ENCODE assay signal across 8 mouse cellular contexts in the genomic region with DNA sequence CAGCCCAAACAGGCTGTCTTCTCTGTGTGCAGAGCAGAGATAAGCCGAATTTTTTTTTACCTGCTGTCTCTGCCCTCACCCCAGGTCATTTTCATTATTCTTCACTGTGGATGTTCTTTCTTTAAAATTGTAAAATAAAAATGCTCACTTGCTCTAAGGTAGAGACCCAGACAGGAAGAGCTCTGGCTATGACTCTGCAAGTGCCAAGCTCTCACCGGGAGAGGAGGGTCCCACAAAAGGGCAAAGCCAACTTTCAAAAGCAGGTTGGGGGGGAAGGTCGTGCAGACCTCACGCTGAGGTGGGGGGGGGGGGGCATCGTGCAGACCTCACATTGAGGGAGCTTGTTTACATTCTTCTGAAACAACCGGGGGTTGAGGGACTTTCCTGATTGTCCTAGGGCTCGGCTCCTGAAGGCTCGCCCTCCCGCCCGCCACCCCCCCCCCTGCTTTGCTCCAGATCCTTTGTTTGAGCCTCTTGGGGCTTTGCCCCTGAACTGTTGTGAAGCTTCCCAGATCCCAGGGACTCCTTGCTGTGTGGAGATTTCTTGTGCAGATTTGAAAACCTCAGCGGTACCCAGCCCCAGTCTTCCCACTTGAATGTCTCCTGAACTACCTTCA.
DNase-seq lines count a peak whose midpoint lies in the region; ATAC-seq and TF ChIP-seq lines count a peak whose summit lies in the region.

No protein-coding gene starts in this region.

- H3K27ac ChIP-seq in ES-E14 (ENCODE audit: insufficient read depth, low read depth, low read length, poor library complexity, severe bottlenecking) = peak overlapping the region; percentile 59; the same call in 1 of the 2 replicates
- no peak overlapping the region for H3K27ac ChIP-seq in forebrain, postnatal 0 days (ENCODE audit: low read depth, low read length)
- no peak overlapping the region for H3K27ac ChIP-seq in midbrain, embryonic 14.5 days (replicated peaks; ENCODE audit: low read depth, low read length)

- peak; percentile 43 for ATAC-seq in forebrain, postnatal 0 days
- ATAC-seq in midbrain, embryonic 14.5 days (ENCODE audit: low FRiP score, low TSS enrichment) = peak; percentile 51; the same call in 1 of the 2 replicates

- peaks cover 9 to 25% of the 10 kb centered on the region in 2 experiments for H3K4me1 ChIP-seq in ES-E14 (ENCODE audit: control insufficient read depth in 2 of 2, insufficient read depth in 2 of 2, low read length in 2 of 2, poor library complexity in 1 of 2)
- H3K4me1 ChIP-seq in forebrain, postnatal 0 days (ENCODE audit: insufficient read depth) = 0 out of 2 replicates have a peak, but pooled peaks cover 8% of the 10 kb centered on the region
- H3K4me1 ChIP-seq in midbrain, embryonic 14.5 days (ENCODE audit: control insufficient read depth, insufficient read depth, low read length) = peaks cover 16% of the 10 kb centered on the region

- 4% methylated on average over 11 of the region's 11 CpGs for WGBS in forebrain, postnatal 0 days
- WGBS in midbrain, embryonic 14.5 days = under 1% methylated on average over 11 of the region's 11 CpGs

- no peaks in the 10 kb centered on the region for H3K9me3 ChIP-seq in ES-E14 (ENCODE audit: control insufficient read depth, insufficient read depth, low read depth, low read length)
- H3K9me3 ChIP-seq in forebrain, postnatal 0 days (ENCODE audit: low read length) = no peaks in the 10 kb centered on the region
- H3K9me3 ChIP-seq in midbrain, embryonic 14.5 days (ENCODE audit: control insufficient read depth, low read length) = no peaks in the 10 kb centered on the region

- H3K27me3 ChIP-seq in forebrain, postnatal 0 days (ENCODE audit: insufficient read depth, low read length) = no peaks in the 10 kb centered on the region
- no peaks in the 10 kb centered on the region for H3K27me3 ChIP-seq in midbrain, embryonic 14.5 days (ENCODE audit: control insufficient read depth, insufficient read depth, low read length)

- H3K4me3 ChIP-seq in ES-E14 (ENCODE audit: insufficient read depth in 1 of 2, low read depth in 1 of 2, low read length in 2 of 2, poor library complexity in 1 of 2, severe bottlenecking in 1 of 2) = no peak overlapping the region
- 0 out of 2 replicates have a peak overlapping the region, but pooled peaks have one; percentile 5 for H3K4me3 ChIP-seq in forebrain, postnatal 0 days (ENCODE audit: low read depth, low read length)
- peak overlapping the region; percentile 14; the same call in 1 of the 2 replicates for H3K4me3 ChIP-seq in midbrain, embryonic 14.5 days (replicated peaks; ENCODE audit: low read depth, low read length)

- no peaks in the 10 kb centered on the region for H3K36me3 ChIP-seq in ES-E14 (ENCODE audit: control insufficient read depth, insufficient read depth, low read length, poor library complexity, severe bottlenecking)
- H3K36me3 ChIP-seq in forebrain, postnatal 0 days (ENCODE audit: insufficient read depth) = no peaks in the 10 kb centered on the region
- no peaks in the 10 kb centered on the region for H3K36me3 ChIP-seq in midbrain, embryonic 14.5 days (ENCODE audit: control insufficient read depth, insufficient read depth, low read length)

- H3K4me2 ChIP-seq in forebrain, postnatal 0 days (ENCODE audit: low read depth) = peak overlapping the region; percentile 37
- H3K4me2 ChIP-seq in midbrain, embryonic 14.5 days (ENCODE audit: low read length) = peak overlapping the region; percentile 50

- no peak for TF ChIP-seq CTCF in forebrain, postnatal 0 days (IDR thresholded peaks at IDR 0.05; ENCODE audit: low read depth)

- DNase-seq in CD4-positive helper T cell, adult 2 months (ENCODE audit: low read depth, low spot score) = peak; percentile 39
- no peak for DNase-seq in ES-E14 (ENCODE audit: low read depth, low spot score)
- DNase-seq in forebrain, postnatal 0 days = no peak
- DNase-seq in midbrain, embryonic 14.5 days = peak; percentile 51
- DNase-seq in urinary bladder, postnatal 25 days (ENCODE audit: low spot score) = no peak
- DNase-seq in gastrocnemius, adult 18-20 months (ENCODE audit: low spot score) = no peak
- no peak for DNase-seq in cerebellum, adult 11 months
- DNase-seq in spleen, postnatal 36 days (ENCODE audit: low spot score in 2 of 2) = no peak

- H3K9ac ChIP-seq in ES-E14 (ENCODE audit: insufficient read depth, low read depth, low read length, poor library complexity, severe bottlenecking) = no peak overlapping the region
- H3K9ac ChIP-seq in forebrain, postnatal 0 days = no peak overlapping the region
- peak overlapping the region; percentile 39; the same call in 1 of the 2 replicates for H3K9ac ChIP-seq in midbrain, embryonic 14.5 days (replicated peaks; ENCODE audit: low read length)

- in situ Hi-C loops in ES-E14 (cut with MboI; ENCODE audit: low sequenced_read_pairs in 2 of 2, unreplicated experiment in 2 of 2) = no loop called here

TF ChIP-seq in ES-E14, 5 proteins besides CTCF, POLR2A, EP300 and RAD21:
- TF ChIP-seq MAFK (IDR thresholded peaks at IDR 0.05; ENCODE audit: insufficient read depth, low read depth, low read length) = no peak
- TF ChIP-seq ZC3H11A (IDR thresholded peaks at IDR 0.05; ENCODE audit: borderline replicate concordance, low read depth, low read length) = no peak
- TF ChIP-seq ZNF384 (IDR thresholded peaks at IDR 0.05; ENCODE audit: low read depth, low read length) = no peak
- TF ChIP-seq CHD2 (IDR thresholded peaks at IDR 0.05; ENCODE audit: low read depth, low read length) = no peak
- TF ChIP-seq HCFC1 (IDR thresholded peaks at IDR 0.05; ENCODE audit: borderline replicate concordance, insufficient read depth, low read length) = no peak

Comparison
In these comparisons a context has a peak if more than half of its experiments do, and no peak if none do; other contexts are left out.
1. DNase-seq: peak in CD4-positive helper T cell, adult 2 months (single experiment) and midbrain, embryonic 14.5 days (single experiment); none in ES-E14 (single experiment), forebrain, postnatal 0 days (single experiment), urinary bladder, postnatal 25 days (single experiment), gastrocnemius, adult 18-20 months (single experiment), cerebellum, adult 11 months (single experiment) and spleen, postnatal 36 days (0 of 2).
2. H3K4me3 ChIP-seq: peak in forebrain, postnatal 0 days (single experiment) and midbrain, embryonic 14.5 days (single experiment); none in ES-E14 (0 of 2).